Mouse (Mus musculus) lung, adult 2 months (tissue): ENCODE measurements around the gene Fndc9. TPM values are rescaled to one million over a fixed set of nuclear protein-coding genes. Genes with fewer than 3 reads are reported as not detected.
A peak's percentile ranks its signal among the peaks of the same experiment; 100 is the strongest.

Source experiments
- DNase-seq: peaks from one replicate; pipeline ENCODE4 v3.0.0; 2022
- H3K4me1 ChIP-seq: fragments of 200-500 bp; 2 replicates; pipeline ENCODE4 v1.6.1; 2011; ENCODE audit warnings: low read length; ENCODE audit not compliant: control insufficient read depth, insufficient read depth
- H3K4me3 ChIP-seq: fragments of 200-500 bp; replicated peaks from 2 replicates; pipeline ENCODE3; 2011; ENCODE audit warnings: low read depth, mild to moderate bottlenecking, control low read depth, low read length; ENCODE audit errors: extremely low read depth
- CTCF ChIP-seq: fragments of 200-500 bp; IDR thresholded peaks from 2 replicates; pipeline ENCODE4 v1.5.1; 2011; ENCODE audit warnings: mild to moderate bottlenecking, low read length, control low read depth; ENCODE audit not compliant: insufficient read depth
- POLR2A ChIP-seq: fragments of 200-500 bp; IDR thresholded peaks from 2 replicates; pipeline ENCODE4 v1.6.1; 2011; ENCODE audit warnings: low read depth, mild to moderate bottlenecking, control low read depth, low read length, borderline replicate concordance; ENCODE audit errors: extremely low read depth
- WGBS: fragments of 180-500 bp; shearing (Covaris S2); methylation state at CpG from one replicate; pipeline ENCODE4 v1.1.7; 2018; 5-methylcytosine and 5-hydroxymethylcytosine counted together
- polyA plus RNA-seq: library from polyadenylated mRNA; depleted of rRNA; stranded (reverse); fragments of >200 nt; gene quantifications from 2 replicates; pipeline ENCODE4 v1.2.3, GENCODE M21; 2012; rRNA removed

Fndc9 gene
- 2.6 TPM in 1 of 2 replicates, not detected in the other for polyA plus RNA-seq

GRCm38 (mm10) chr11:46235334-46235733 is at the start of gene Fndc9:
TSS of gene Fndc9 (plus strand) at chr11:46235531.
- no peaks in the 10 kb centered on the region for H3K4me1 ChIP-seq
- H3K4me3 ChIP-seq, result no peak within 1 kb of the TSS
- DNase-seq, result no peak
- WGBS, result 77% methylated on average over 11 of the region's 11 CpGs
- no peak for TF ChIP-seq CTCF
- no peak for TF ChIP-seq POLR2A

GRCm38 (mm10) chr11:46188283-46188682 is 47.0 kb upstream of the Fndc9 start:
- no peak for DNase-seq
- 46% methylated on average over 2 of the region's 2 CpGs for WGBS
- no peak for TF ChIP-seq POLR2A
- TF ChIP-seq CTCF, result no peak
- Histone ChIP-seq H3K4me1 (no peaks in the 10 kb centered on the region), H3K4me3 (no peak overlapping the region)

GRCm38 (mm10) chr11:46194175-46194574 is 41.2 kb upstream of the Fndc9 start:
- Histone ChIP-seq H3K4me3 (no peak overlapping the region), H3K4me1 (no peaks in the 10 kb centered on the region)
- 74% methylated on average over 4 of the region's 4 CpGs for WGBS
- TF ChIP-seq CTCF, result no peak
- TF ChIP-seq POLR2A, result no peak
- no peak for DNase-seq

- no peak overlapping the region for H3K4me3 ChIP-seq
- no peaks in the 10 kb centered on the region for H3K4me1 ChIP-seq
- WGBS, result 62% methylated on average over 11 of the region's 11 CpGs
- TF ChIP-seq CTCF (no peak), POLR2A (no peak)
- no peak for DNase-seq
These were observed 34.7 kb upstream of the Fndc9 start for GRCm38 (mm10) chr11:46200664-46201063.

- DNase-seq, result no peak
- TF ChIP-seq CTCF (no peak), POLR2A (no peak)
- no peak overlapping the region for H3K4me3 ChIP-seq
- WGBS, result 60% methylated on average over 20 of the region's 20 CpGs
- no peaks in the 10 kb centered on the region for H3K4me1 ChIP-seq
These were observed 33.4 kb upstream of the Fndc9 start for GRCm38 (mm10) chr11:46201636-46202546.

GRCm38 (mm10) chr11:46202547-46202887 is 32.8 kb upstream of the Fndc9 start:
- DNase-seq, result peak; percentile 8
- Histone ChIP-seq H3K4me3 (no peak overlapping the region), H3K4me1 (no peaks in the 10 kb centered on the region)
- TF ChIP-seq CTCF (no peak), POLR2A (no peak)
- 45% methylated on average over 10 of the region's 10 CpGs for WGBS

- H3K4me1 ChIP-seq, result no peaks in the 10 kb centered on the region
- 89% methylated on average over 9 of the region's 9 CpGs for WGBS
- TF ChIP-seq POLR2A (no peak), CTCF (no peak)
- H3K4me3 ChIP-seq, result no peak overlapping the region
- no peak for DNase-seq
These were observed 30.5 kb upstream of the Fndc9 start for GRCm38 (mm10) chr11:46204841-46205240.

GRCm38 (mm10) chr11:46205639-46206409 is 29.5 kb upstream of the Fndc9 start:
- DNase-seq, result no peak
- Histone ChIP-seq H3K4me3 (no peak overlapping the region), H3K4me1 (no peaks in the 10 kb centered on the region)
- 46% methylated on average over 17 of the region's 17 CpGs for WGBS
- TF ChIP-seq POLR2A (no peak), CTCF (no peak)

- WGBS, result 82% methylated on average over 2 of the region's 2 CpGs
- Histone ChIP-seq H3K4me3 (no peak overlapping the region), H3K4me1 (no peaks in the 10 kb centered on the region)
- TF ChIP-seq POLR2A (no peak), CTCF (no peak)
- DNase-seq, result no peak
These were observed 25.4 kb upstream of the Fndc9 start for GRCm38 (mm10) chr11:46209884-46210283.

- no peak for TF ChIP-seq POLR2A
- no peak for TF ChIP-seq CTCF
- 40% methylated on average over 3 of the region's 3 CpGs for WGBS
- no peak for DNase-seq
- H3K4me1 ChIP-seq, result 0 out of 2 replicates have a peak, but pooled peaks cover 2% of the 10 kb centered on the region
- H3K4me3 ChIP-seq, result no peak overlapping the region
These were observed 23.5 kb upstream of the Fndc9 start for GRCm38 (mm10) chr11:46211858-46212257.

- TF ChIP-seq CTCF (no peak), POLR2A (no peak)
- Histone ChIP-seq H3K4me3 (no peak overlapping the region), H3K4me1 (0 out of 2 replicates have a peak, but pooled peaks cover 2% of the 10 kb centered on the region)
- DNase-seq, result no peak
- 40% methylated on average over 5 of the region's 5 CpGs for WGBS
These were observed 21.5 kb upstream of the Fndc9 start for GRCm38 (mm10) chr11:46213844-46214243.
